10 mouse cellular contexts compared by ENCODE assay signal in genomic region chr8:12397346-12397925, GRCm38 (mm10). TPM values are rescaled to one million over a fixed set of nuclear protein-coding genes. Genes with fewer than 3 reads are reported as not detected.
DNase-seq lines count a peak whose midpoint lies in the region; ATAC-seq and TF ChIP-seq lines count a peak whose summit lies in the region.
"Had no signal": no experiment of that assay in that cellular context is flagged by ENCODE, and none has a peak within 500 bp of the region (broad histone marks: within the 10 kb centered on the region; RNA-seq: fewer than 3 reads in every experiment).

No protein-coding gene starts in this region.

- H3K27ac ChIP-seq in heart, embryonic 10.5 days: no peak overlapping the region
- no peak overlapping the region for H3K27ac ChIP-seq in ES-E14 (ENCODE audit: insufficient read depth, low read depth, low read length, poor library complexity, severe bottlenecking)
- no peak overlapping the region for H3K27ac ChIP-seq in heart, embryonic 15.5 days
- H3K27ac ChIP-seq in midbrain, embryonic 10.5 days (replicated peaks): peak overlapping the region; percentile 97
- H3K27ac ChIP-seq: macrophage had no signal

- in situ Hi-C loops in ES-E14 (cut with MboI; ENCODE audit: low sequenced_read_pairs in 2 of 2, unreplicated experiment in 2 of 2): loop anchor here (25.0 kb wide), 2 partner anchors 910 to 1085 kb away; partner anchors contain the start of genes Col4a1 (in 2 of the 2), Col4a2 (in 2 of the 2), Naxd (in 1 of the 2) and Rab20 (in 1 of the 2)

- WGBS in heart, embryonic 10.5 days: under 1% methylated on average over 59 of the region's 59 CpGs
- WGBS in heart, embryonic 15.5 days: 1% methylated on average over 55 of the region's 59 CpGs
- under 1% methylated on average over 59 of the region's 59 CpGs for WGBS in midbrain, embryonic 10.5 days

- H3K27me3 ChIP-seq in heart, embryonic 10.5 days (ENCODE audit: insufficient read depth, poor library complexity, severe bottlenecking): peaks cover 100% of the 10 kb centered on the region
- peaks cover 98% of the 10 kb centered on the region for H3K27me3 ChIP-seq in heart, embryonic 15.5 days
- H3K27me3 ChIP-seq in midbrain, embryonic 10.5 days (ENCODE audit: low read depth, poor library complexity, severe bottlenecking): peaks cover 97% of the 10 kb centered on the region

- peak overlapping the region; percentile 56 for H3K4me2 ChIP-seq in heart, embryonic 15.5 days

- H3K4me3 ChIP-seq in heart, embryonic 10.5 days: peak overlapping the region; percentile 51
- peak overlapping the region; percentile 48 to 66 for H3K4me3 ChIP-seq in ES-E14 (ENCODE audit: insufficient read depth in 1 of 2, low read depth in 1 of 2, low read length in 2 of 2, poor library complexity in 1 of 2, severe bottlenecking in 1 of 2)
- peak overlapping the region; percentile 39 for H3K4me3 ChIP-seq in heart, embryonic 15.5 days
- H3K4me3 ChIP-seq in midbrain, embryonic 10.5 days: peak overlapping the region; percentile 69

- DNase-seq in heart, embryonic 10.5 days (ENCODE audit: low spot score): no peak
- no peak for DNase-seq in heart, adult 9 months (ENCODE audit: low spot score in 2 of 2)
- DNase-seq in ES-E14 (ENCODE audit: low read depth, low spot score): no peak
- peak; percentile 59 for DNase-seq in midbrain, embryonic 10.5 days (ENCODE audit: low spot score)
- DNase-seq in right cerebral cortex, postnatal 10 days (ENCODE audit: low spot score in 2 of 2): no peak
- no peak for DNase-seq in layer of hippocampus, adult 9-11 months
- no peak for DNase-seq in Muller cell, postnatal 12 days (ENCODE audit: inconsistent ontology term)

- no peaks in the 10 kb centered on the region for H3K36me3 ChIP-seq in heart, embryonic 10.5 days
- H3K36me3 ChIP-seq in ES-E14 (ENCODE audit: control insufficient read depth, insufficient read depth, low read length, poor library complexity, severe bottlenecking): no peaks in the 10 kb centered on the region
- H3K36me3 ChIP-seq in heart, embryonic 15.5 days: no peaks in the 10 kb centered on the region
- peaks cover 19% of the 10 kb centered on the region for H3K36me3 ChIP-seq in midbrain, embryonic 10.5 days

- ATAC-seq in heart, embryonic 15.5 days (replicated peaks; ENCODE audit: insufficient number of reproducible peaks, insufficient read depth, low FRiP score, low read depth): no peak

- no peaks in the 10 kb centered on the region for H3K9me3 ChIP-seq in heart, embryonic 10.5 days
- H3K9me3 ChIP-seq in ES-E14 (ENCODE audit: control insufficient read depth, insufficient read depth, low read depth, low read length): no peaks in the 10 kb centered on the region
- no peaks in the 10 kb centered on the region for H3K9me3 ChIP-seq in heart, embryonic 15.5 days (replicated peaks)
- H3K9me3 ChIP-seq in midbrain, embryonic 10.5 days (replicated peaks): no peaks in the 10 kb centered on the region

- peak overlapping the region; percentile 53 for H3K9ac ChIP-seq in ES-E14 (ENCODE audit: insufficient read depth, low read depth, low read length, poor library complexity, severe bottlenecking)
- H3K9ac ChIP-seq in heart, embryonic 15.5 days: no peak overlapping the region

- peaks cover 38% of the 10 kb centered on the region for H3K4me1 ChIP-seq in heart, embryonic 10.5 days
- H3K4me1 ChIP-seq in ES-E14 (ENCODE audit: control insufficient read depth in 2 of 2, insufficient read depth in 2 of 2, low read length in 2 of 2, poor library complexity in 1 of 2): peaks cover 0 to 6% of the 10 kb centered on the region in 2 experiments; a peak in 1 of 4 replicates
- H3K4me1 ChIP-seq in heart, embryonic 15.5 days (replicated peaks): peaks cover 34% of the 10 kb centered on the region
- peaks cover 80% of the 10 kb centered on the region for H3K4me1 ChIP-seq in midbrain, embryonic 10.5 days

TF ChIP-seq in ES-E14, 5 proteins besides CTCF, POLR2A, EP300 and RAD21:
- TF ChIP-seq MAFK (IDR thresholded peaks at IDR 0.05; ENCODE audit: insufficient read depth, low read depth, low read length) (no peak), CHD2 (IDR thresholded peaks at IDR 0.05; ENCODE audit: low read depth, low read length) (no peak), ZC3H11A (IDR thresholded peaks at IDR 0.05; ENCODE audit: borderline replicate concordance, low read depth, low read length) (no peak), HCFC1 (IDR thresholded peaks at IDR 0.05; ENCODE audit: borderline replicate concordance, insufficient read depth, low read length) (no peak), ZNF384 (IDR thresholded peaks at IDR 0.05; ENCODE audit: low read depth, low read length) (no peak)
TF ChIP-seq in ES-E14: peak in this region for 0.

RNA-seq across cellular contexts. Expression of gene Sox1, which starts 2.3 kb away (rescaled TPM):
- polyA plus RNA-seq in heart, embryonic 10.5 days (2016; fragmentation: Nextera tagmentation; extraction: Ambion mirVana): not detected in 2 replicates
- 0.63 and 1.0 TPM in 2 replicates for total RNA-seq in ES-E14 (2012; rRNA removed)
- polyA plus RNA-seq in heart, embryonic 15.5 days (2015; fragmentation: Nextera tagmentation; extraction: Ambion mirVana): not detected in 2 replicates
- 3.2 and 3.4 TPM in 2 replicates for polyA plus RNA-seq in midbrain, embryonic 10.5 days (2016; fragmentation: Nextera tagmentation; extraction: Ambion mirVana)
- total RNA-seq: heart, adult 18-20 months had no signal
- polyA plus RNA-seq: macrophage had no signal
